ENCODE assay signal across 8 mouse cellular contexts in genomic region chr2:75660255-75660948, GRCm38 (mm10). TPM values are rescaled to one million over a fixed set of nuclear protein-coding genes. Genes with fewer than 3 reads are reported as not detected.
DNase-seq lines count a peak whose midpoint lies in the region; ATAC-seq and TF ChIP-seq lines count a peak whose summit lies in the region.

No protein-coding gene starts in this region.

- no peaks in the 10 kb centered on the region for H3K27me3 ChIP-seq in heart, embryonic 11.5 days (ENCODE audit: control insufficient read depth, insufficient read depth, low read length)
- H3K27me3 ChIP-seq in forebrain, postnatal 0 days (ENCODE audit: insufficient read depth, low read length) = no peaks in the 10 kb centered on the region
- no peaks in the 10 kb centered on the region for H3K27me3 ChIP-seq in liver, postnatal 0 days (ENCODE audit: insufficient read depth, low read length)

- DNase-seq in heart, postnatal 36 days = no peak
- DNase-seq in ES-CJ7 (ENCODE audit: low read depth, low spot score) = peak; percentile 54
- no peak for DNase-seq in forebrain, postnatal 0 days
- DNase-seq in liver, postnatal 0 days = no peak
- DNase-seq in urinary bladder, adult 2 months (ENCODE audit: low spot score) = no peak
- DNase-seq in adrenal gland, postnatal 25 days = no peak
- no peak for DNase-seq in ovary, postnatal 10 days (ENCODE audit: low spot score)

- H3K4me1 ChIP-seq in heart, embryonic 11.5 days (ENCODE audit: control insufficient read depth, insufficient read depth, low read length) = peaks cover 11% of the 10 kb centered on the region
- H3K4me1 ChIP-seq in forebrain, postnatal 0 days (ENCODE audit: insufficient read depth) = peaks cover 15% of the 10 kb centered on the region
- peaks cover 14% of the 10 kb centered on the region for H3K4me1 ChIP-seq in liver, postnatal 0 days (ENCODE audit: insufficient read depth)

- peaks cover 9% of the 10 kb centered on the region for H3K36me3 ChIP-seq in heart, embryonic 11.5 days (ENCODE audit: control insufficient read depth, insufficient read depth, low read length)
- peaks cover 16% of the 10 kb centered on the region for H3K36me3 ChIP-seq in forebrain, postnatal 0 days (ENCODE audit: insufficient read depth)
- peaks cover 39% of the 10 kb centered on the region for H3K36me3 ChIP-seq in liver, postnatal 0 days (replicated peaks; ENCODE audit: insufficient read depth, low read length)

- peak overlapping the region; percentile 93 for H3K4me2 ChIP-seq in heart, embryonic 11.5 days
- H3K4me2 ChIP-seq in forebrain, postnatal 0 days (ENCODE audit: low read depth) = peak overlapping the region; percentile 73
- peak overlapping the region; percentile 84 for H3K4me2 ChIP-seq in liver, postnatal 0 days (ENCODE audit: low read depth, low read length)

- TF ChIP-seq CTCF in forebrain, postnatal 0 days (IDR thresholded peaks at IDR 0.05; ENCODE audit: low read depth) = no peak
- TF ChIP-seq CTCF in liver, postnatal 0 days (IDR thresholded peaks at IDR 0.05; ENCODE audit: low read depth) = no peak

- no peak for TF ChIP-seq EP300 in liver, postnatal 0 days (IDR thresholded peaks at IDR 0.05; ENCODE audit: low read depth)

- peak overlapping the region; percentile 96 for H3K27ac ChIP-seq in heart, embryonic 11.5 days (ENCODE audit: low read depth, low read length)
- H3K27ac ChIP-seq in forebrain, postnatal 0 days (ENCODE audit: low read depth, low read length) = peak overlapping the region; percentile 99
- H3K27ac ChIP-seq in liver, postnatal 0 days (ENCODE audit: low read depth) = peak overlapping the region; percentile 99

- 3% methylated on average over 15 of the region's 15 CpGs for WGBS in heart, embryonic 11.5 days (ENCODE audit: insufficient replicate concordance)
- WGBS in forebrain, postnatal 0 days = 4% methylated on average over 15 of the region's 15 CpGs
- 3% methylated on average over 15 of the region's 15 CpGs for WGBS in liver, postnatal 0 days (ENCODE audit: insufficient replicate concordance)

- no peaks in the 10 kb centered on the region for H3K9me3 ChIP-seq in heart, embryonic 11.5 days (replicated peaks; ENCODE audit: control insufficient read depth, low read length)
- H3K9me3 ChIP-seq in forebrain, postnatal 0 days (ENCODE audit: low read length) = no peaks in the 10 kb centered on the region
- H3K9me3 ChIP-seq in liver, postnatal 0 days (ENCODE audit: low read length) = no peaks in the 10 kb centered on the region

- intact Hi-C loops in heart, postnatal 36 days (cut with DNase I) = no loop called here

- no peak for ATAC-seq in heart, embryonic 11.5 days (replicated peaks; ENCODE audit: insufficient number of reproducible peaks, low FRiP score, low TSS enrichment)
- ATAC-seq in forebrain, postnatal 0 days = no peak
- ATAC-seq in liver, postnatal 0 days = no peak

- H3K9ac ChIP-seq in heart, embryonic 11.5 days (ENCODE audit: low read depth, low read length) = peak overlapping the region; percentile 99
- peak overlapping the region; percentile 95 for H3K9ac ChIP-seq in forebrain, postnatal 0 days
- H3K9ac ChIP-seq in liver, postnatal 0 days (replicated peaks) = peak overlapping the region; percentile 99

- peak overlapping the region; percentile 78 for H3K4me3 ChIP-seq in heart, embryonic 11.5 days (ENCODE audit: low read depth, low read length)
- H3K4me3 ChIP-seq in forebrain, postnatal 0 days (ENCODE audit: low read depth, low read length) = peak overlapping the region; percentile 98
- peak overlapping the region; percentile 97 for H3K4me3 ChIP-seq in liver, postnatal 0 days (ENCODE audit: low read depth, low read length)

RNA-seq across cellular contexts. Expression of gene Hnrnpa3, which starts 1.3 kb away (rescaled TPM):
- 164 and 174 TPM in 2 replicates for polyA plus RNA-seq in heart, embryonic 11.5 days (2014; fragmentation: Nextera tagmentation; extraction: Ambion mirVana)
- total RNA-seq in heart, postnatal 36 days (2021) = 100 to 1,000 TPM; 137 to 165 TPM
- total RNA-seq in forebrain, postnatal 0 days (2014; rRNA removed) = 85.7 and 107 TPM in 2 replicates
- polyA plus RNA-seq in forebrain, postnatal 0 days (2015; fragmentation: Nextera tagmentation; extraction: Ambion mirVana) = 101 and 132 TPM in 2 replicates
- polyA plus RNA-seq in liver, postnatal 0 days (2015; fragmentation: Nextera tagmentation; extraction: Ambion mirVana) = 86.9 and 90.7 TPM in 2 replicates
- 222 and 271 TPM in 2 replicates for polyA plus RNA-seq in urinary bladder, adult 2 months (2012; rRNA removed)
- total RNA-seq in adrenal gland, postnatal 25 days (2021) = 426 and 454 TPM in 2 replicates

RNA-seq across cellular contexts. Expression of gene Nfe2l2, which starts 44.0 kb away (rescaled TPM):
- 46.7 and 48.7 TPM in 2 replicates for polyA plus RNA-seq in heart, embryonic 11.5 days (2014; fragmentation: Nextera tagmentation; extraction: Ambion mirVana)
- 10 to 100 TPM; 66.7 to 70.2 TPM for total RNA-seq in heart, postnatal 36 days (2021)
- 7.6 and 7.7 TPM in 2 replicates for total RNA-seq in forebrain, postnatal 0 days (2014; rRNA removed)
- 12.6 and 14.1 TPM in 2 replicates for polyA plus RNA-seq in forebrain, postnatal 0 days (2015; fragmentation: Nextera tagmentation; extraction: Ambion mirVana)
- 58.7 and 59.4 TPM in 2 replicates for polyA plus RNA-seq in liver, postnatal 0 days (2015; fragmentation: Nextera tagmentation; extraction: Ambion mirVana)
- polyA plus RNA-seq in urinary bladder, adult 2 months (2012; rRNA removed) = 214 and 256 TPM in 2 replicates
- total RNA-seq in adrenal gland, postnatal 25 days (2021) = 106 TPM in 2 replicates
